Mouse (Mus musculus): ENCODE measurements around the gene Cbr1. TPM values are rescaled to one million over a fixed set of nuclear protein-coding genes. Genes with fewer than 3 reads are reported as not detected.
A peak's percentile ranks its signal among the peaks of the same experiment; 100 is the strongest.
"Not testable (repeated sequence)": the region's sequence is repeated elsewhere in the genome, so short reads cannot be mapped to it uniquely, and the experiment has no call there.

The Cbr1 gene
- total RNA-seq, 2 experiments from 2014 or later: 24.0 to 26.6 TPM

DNA sequence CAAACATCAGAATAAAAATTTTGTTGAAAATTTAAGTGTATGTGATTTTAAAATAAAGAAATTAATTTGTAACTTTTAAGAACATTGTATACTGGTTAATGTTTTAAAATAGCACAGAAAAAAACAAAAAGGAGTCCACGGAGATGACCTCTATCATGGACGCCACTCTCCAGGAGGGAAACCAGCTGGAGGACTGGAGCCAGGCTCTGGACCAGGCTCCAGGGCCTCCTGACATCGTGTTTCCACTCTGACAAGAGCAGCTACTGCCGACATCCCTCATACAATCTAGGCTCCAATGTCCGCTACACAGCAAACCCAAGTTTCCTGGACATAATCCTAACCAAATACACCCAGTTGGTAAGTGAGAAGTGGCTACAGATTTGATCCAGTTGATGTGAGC lies 9.9 kb upstream of the Cbr1 start:
- no peak for DNase-seq
- intact Hi-C loops (cut with DNase I): no loop called here

DNA sequence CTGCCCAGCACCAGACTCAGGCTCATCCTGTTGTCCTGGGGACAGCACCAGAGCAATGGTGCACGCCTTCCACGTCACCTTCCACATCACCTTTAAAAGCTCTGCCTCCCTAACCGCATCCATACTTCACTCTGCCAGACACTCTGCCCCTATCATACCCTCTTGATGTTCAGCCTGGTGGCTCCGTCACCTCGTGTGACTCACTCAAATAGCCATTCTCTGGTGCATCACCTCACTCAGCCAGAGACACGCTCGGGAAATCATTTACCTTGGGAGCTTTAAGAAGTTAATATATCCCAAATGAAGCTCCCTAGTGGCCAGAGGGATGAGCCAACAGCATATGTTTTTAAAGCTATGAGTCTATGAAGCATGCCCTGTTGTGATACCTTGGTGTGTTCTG lies 8.8 kb upstream of the Cbr1 start:
- intact Hi-C loops (cut with DNase I): no loop called here
- no peak for DNase-seq

DNA sequence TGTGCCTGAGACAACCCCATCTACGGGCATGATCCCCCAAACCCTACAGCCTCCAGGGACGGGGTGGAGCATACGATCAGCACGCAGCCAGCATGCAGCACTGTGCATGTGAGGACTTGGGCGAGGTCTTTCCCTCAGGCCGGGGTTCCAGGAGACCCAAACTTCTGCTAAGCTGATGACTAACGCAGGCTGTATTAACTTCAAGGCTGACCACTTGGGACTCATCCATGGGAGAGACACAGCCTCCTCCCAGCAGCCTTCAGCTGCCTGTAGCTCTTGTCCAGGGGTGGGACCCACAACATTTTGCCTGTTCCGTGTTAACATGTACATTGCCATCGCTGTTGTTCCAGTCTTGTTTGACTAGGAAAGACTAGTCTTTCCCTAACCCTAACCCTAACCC lies 8.1 kb upstream of the Cbr1 start:
- DNase-seq: no peak
- intact Hi-C loops (cut with DNase I): no loop called here

DNA sequence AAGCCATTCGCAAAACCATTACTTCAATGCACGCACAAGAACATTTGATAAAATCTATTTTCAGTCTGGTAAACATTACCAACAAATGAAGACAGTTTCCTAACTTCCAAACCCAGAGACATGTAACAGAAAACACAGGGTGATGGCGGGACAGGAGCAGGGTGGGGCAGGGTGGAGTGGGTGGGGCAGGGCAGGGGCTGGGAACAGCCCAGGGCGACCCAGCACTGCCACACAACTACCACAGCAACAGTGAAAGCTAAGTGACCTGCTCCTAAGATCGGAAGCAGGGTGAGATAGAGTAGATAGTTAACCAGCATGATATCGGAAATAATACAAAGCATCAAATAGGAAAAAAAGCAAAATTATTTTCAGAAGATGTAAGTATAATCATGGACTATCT lies 6.2 kb upstream of the Cbr1 start:
- intact Hi-C loops (cut with DNase I): no loop called here
- no peak for DNase-seq

DNA sequence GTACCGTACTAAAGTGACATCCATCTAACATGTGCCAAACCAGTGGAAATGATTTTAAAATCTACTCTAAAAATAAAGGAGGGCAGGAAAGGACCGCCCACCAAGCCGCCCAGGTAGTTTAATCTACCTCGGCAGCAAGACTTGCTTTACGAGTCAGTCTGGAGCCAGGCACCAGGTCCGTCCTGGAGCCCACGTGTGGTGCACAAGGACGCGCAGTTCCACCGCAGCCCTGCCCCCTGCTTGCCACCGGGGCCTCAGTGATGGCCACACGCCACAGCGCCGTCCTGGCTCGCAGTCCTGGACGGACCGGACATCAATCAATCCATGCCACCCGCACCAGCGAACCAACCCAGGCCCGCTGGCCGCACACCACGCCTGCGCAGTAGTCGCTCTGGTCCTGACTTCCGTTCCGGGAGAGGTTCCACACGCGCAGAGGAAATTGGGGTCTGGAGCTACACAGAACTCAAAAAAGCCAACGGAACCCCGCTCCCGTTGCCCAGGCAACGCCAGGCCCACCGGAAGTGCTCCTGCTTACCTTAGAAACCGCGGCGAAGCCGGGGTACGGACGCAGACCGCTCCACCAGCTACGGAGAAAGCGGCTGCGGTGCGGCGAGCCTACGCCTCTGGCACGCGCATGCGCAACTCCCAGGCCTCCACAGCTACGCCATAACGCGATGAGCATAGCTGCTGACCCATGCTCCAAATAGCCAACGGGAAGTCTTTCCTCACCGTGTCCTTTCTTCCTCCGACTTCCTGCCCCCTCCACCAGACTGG lies 2.0 kb upstream of the Cbr1 start, which contains the start of gene Setd4:
TSS of gene Setd4 (minus strand) at position 625 of the 774 bp plus-strand sequence.
- peak; percentile 92 to 93 for DNase-seq
- intact Hi-C loops (cut with DNase I): no loop called here

DNA sequence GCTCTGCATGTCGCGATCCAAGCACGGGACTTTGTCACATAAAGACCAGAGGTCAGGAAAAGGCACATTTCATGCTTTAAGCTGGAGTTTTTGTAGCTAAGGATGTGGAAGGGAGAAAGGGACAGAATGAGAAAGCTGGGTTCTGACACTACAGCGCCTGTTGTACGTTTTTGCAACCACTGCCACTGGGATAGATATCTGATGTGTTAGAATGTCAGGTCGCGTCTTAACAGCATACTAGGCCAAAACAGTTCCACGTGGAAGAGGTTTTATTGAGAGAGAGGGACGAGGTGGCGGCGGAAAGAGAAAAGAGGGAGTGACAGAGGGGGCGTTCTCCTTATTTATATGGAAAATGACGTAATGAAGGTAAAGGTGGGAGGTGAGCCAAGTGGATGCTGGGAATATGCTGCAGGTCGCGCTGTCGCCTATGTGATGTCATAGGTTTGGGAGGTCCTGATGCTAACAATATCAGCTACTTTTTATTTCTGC lies 1.1 kb upstream of the Cbr1 start:
- no peak for DNase-seq
- intact Hi-C loops (cut with DNase I): no loop called here

DNA sequence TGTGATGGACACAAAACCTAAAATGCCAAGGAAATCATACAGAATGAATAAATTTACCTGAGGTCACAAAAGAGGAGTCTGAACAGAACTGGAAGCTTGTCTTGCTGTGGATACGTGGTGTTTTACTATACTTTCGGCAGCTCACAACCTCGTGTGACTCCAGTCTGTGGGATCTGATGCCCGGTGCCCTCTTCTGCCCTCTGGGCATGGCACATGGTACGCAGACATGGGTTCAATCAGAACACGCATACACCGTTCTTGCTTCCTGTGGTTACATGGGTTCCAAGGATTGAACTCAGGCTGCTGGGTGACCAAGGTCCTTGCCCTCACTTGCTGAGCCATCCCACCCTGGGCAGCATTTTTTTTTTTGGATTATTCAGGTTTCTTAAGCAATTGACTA lies 493 bp downstream of the Cbr1 start:
- DNase-seq: no peak
- intact Hi-C loops (cut with DNase I): no loop called here

DNA sequence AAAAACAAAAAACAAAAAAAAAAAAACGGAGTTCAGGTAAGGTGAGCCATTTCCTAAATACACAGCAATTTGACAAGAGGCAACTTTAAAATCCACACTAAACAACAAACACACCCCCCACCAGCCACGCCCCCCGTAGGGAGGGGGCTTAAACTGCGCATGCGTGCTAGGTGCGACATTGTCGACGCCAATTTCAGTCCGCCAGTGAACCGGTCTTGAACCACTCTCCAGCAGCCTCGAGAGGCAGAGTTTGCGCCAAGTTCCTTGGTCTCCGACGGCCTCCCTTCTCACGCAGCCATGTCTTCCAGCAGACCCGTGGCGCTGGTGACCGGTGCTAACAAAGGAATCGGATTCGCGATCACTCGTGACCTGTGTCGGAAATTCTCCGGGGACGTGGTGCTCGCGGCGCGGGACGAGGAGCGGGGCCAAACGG lies 2.0 kb downstream of the Cbr1 start:
- DNase-seq: peak; percentile 84 to 87
- intact Hi-C loops (cut with DNase I): no loop called here

DNA sequence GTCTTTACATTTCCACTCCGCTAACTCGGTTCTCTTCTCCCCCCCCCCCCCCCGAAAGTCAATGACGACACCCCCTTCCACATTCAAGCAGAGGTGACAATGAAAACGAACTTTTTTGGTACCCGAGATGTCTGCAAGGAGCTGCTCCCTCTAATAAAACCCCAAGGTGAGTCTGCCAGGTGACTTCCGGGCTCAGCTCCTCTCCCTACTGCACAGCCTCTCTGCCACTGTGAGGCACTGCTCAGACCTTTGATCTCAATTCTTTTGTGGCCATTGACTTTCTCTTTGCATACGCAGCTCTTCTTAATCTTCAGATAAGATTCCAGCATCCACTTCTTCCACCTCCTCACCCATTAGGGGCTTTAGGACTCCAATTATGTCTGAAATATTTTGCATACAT lies 3.1 kb downstream of the Cbr1 start:
- intact Hi-C loops (cut with DNase I): no loop called here

DNA sequence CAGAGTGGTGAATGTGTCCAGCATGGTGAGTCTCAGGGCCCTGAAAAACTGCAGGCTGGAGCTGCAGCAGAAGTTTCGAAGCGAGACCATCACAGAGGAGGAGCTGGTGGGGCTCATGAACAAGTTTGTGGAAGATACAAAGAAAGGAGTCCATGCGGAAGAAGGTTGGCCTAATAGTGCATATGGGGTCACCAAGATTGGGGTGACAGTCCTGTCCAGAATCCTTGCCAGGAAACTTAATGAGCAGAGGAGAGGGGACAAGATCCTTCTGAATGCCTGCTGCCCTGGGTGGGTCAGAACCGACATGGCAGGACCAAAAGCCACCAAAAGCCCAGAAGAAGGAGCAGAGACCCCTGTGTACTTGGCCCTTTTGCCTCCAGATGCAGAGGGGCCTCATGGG lies 4.1 kb downstream of the Cbr1 start:
- intact Hi-C loops (cut with DNase I): loop anchor here (10.0 kb wide), 1 partner anchor 155 kb away; no protein-coding TSS in a partner anchor

More for the DNA sequence above, 3.1 kb downstream of the Cbr1 start:
- no peak for DNase-seq

DNA sequence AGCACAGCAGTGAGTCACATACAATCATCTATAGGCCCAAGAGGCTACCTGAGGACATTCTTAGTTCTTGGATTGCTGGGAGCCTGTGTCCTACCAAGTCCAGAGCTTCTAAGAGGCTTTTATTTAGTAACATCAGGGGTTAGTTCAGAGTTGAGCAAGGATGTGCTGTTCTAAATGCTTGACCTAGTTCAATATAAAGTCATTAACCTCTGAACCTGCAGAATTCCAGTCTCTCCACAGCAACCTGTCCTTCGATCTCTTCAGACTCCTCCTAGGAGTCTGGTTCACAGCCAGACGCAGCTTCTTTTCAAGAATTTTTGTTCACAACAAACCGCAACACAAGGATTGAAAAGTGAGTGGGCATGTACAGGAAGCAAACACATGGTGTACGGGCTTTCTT lies 5.3 kb downstream of the Cbr1 start:
- intact Hi-C loops (cut with DNase I): loop anchor here (10.0 kb wide), 1 partner anchor 154 kb away; no protein-coding TSS in a partner anchor
- no peak for DNase-seq

More for the DNA sequence above, 4.1 kb downstream of the Cbr1 start:
- no peak for DNase-seq

DNA sequence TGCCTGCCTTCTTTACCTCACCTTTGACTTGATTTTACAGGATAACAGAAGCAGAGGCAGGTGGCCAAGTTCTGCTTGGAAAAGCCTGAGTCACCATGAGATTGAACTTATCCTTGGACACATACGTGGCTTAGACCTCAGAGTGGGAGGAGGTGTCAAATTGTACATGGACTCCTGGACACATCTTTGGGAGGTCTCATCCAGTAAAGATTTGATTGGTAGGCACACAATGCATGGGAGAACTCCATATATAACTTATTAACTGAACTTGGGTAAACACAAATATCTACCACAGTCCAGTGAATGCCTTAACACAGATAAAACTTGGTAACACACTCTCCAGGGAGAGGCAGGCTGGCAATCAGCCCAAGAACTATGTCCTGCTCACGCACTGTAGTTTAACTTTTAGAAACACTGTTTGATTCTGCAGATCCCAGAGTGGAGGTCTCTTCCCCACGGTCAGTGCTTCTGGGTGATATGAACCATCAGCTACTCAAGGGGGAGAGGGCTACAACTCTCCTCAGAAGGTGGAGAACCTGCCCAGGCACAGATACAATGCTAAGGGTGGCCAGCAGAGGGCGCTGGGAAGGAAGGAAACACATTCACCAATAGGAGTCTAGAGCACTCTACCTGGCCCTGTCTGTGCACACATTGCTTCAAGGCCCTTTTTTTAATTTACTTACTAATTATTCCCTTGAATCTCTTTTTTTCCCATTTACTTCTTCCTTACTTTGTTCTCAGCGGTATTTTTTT lies 9.6 kb downstream of the Cbr1 start:
- intact Hi-C loops (cut with DNase I): loop anchor here (10.0 kb wide), 1 partner anchor 150 kb away; no protein-coding TSS in a partner anchor
- peak; percentile 62 to 74 for DNase-seq

DNA sequence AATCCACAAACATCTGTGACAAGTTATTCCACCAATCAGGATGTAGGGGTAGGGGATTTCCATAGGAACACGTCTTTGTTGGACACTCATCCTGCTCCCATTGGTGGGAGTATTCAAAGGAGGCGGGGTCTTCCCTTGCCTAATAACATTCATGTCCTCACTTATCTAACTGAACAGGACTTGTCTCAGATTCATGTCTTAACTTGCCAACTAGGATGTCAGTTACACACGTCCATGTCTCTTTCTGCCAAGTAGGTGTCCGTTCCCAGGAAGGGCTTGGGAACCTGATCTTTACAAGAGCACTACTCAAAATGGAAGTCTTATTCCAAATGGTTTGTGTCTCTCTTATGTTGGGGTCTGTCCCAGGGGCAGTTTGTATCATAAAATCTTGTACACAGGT lies 18.1 kb downstream of the Cbr1 start:
- intact Hi-C loops (cut with DNase I); DNase-seq: not testable (repeated sequence)

DNA sequence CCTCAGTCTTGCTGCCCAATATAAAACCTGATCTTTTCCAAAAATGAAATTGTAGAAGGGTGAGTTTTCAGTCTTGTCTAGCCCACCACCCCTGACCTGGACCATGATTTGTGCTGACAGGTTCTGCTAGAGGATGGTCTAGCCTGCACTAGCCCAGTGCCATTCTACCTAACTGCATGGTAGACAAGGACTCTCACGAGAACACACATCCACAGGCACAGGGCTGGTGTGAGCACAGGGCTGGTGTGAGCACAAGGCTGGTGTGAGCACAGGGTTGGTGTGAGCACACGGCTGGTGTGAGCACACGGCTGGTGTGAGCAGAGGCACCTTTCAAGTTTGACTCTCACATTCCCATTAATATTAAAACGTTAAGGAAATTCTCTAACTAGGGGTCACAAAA lies 19.0 kb downstream of the Cbr1 start:
- DNase-seq: no peak
- intact Hi-C loops (cut with DNase I): no loop called here

DNA sequence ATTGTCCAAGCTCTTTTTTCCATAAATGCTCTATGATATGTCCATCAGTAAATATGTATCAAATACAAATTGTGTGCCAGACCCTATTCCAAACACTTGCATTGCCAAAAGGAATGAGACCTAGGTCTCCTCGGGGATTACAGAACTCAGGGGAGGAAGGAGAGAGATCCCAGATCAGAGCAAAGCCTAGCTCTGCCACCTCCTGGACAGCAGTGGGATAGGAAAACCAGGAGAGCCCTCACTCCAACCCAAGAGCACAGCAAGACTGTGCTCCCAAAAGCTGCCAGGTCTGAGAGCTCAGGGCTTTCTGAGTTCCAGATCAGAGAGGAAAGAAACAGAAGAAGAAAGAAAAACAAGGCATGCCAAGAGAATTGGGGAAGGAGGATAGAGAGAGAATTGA lies 21.1 kb downstream of the Cbr1 start:
- intact Hi-C loops (cut with DNase I): no loop called here
- peak in 1 of 2 experiments; percentile 30 for DNase-seq

DNA sequence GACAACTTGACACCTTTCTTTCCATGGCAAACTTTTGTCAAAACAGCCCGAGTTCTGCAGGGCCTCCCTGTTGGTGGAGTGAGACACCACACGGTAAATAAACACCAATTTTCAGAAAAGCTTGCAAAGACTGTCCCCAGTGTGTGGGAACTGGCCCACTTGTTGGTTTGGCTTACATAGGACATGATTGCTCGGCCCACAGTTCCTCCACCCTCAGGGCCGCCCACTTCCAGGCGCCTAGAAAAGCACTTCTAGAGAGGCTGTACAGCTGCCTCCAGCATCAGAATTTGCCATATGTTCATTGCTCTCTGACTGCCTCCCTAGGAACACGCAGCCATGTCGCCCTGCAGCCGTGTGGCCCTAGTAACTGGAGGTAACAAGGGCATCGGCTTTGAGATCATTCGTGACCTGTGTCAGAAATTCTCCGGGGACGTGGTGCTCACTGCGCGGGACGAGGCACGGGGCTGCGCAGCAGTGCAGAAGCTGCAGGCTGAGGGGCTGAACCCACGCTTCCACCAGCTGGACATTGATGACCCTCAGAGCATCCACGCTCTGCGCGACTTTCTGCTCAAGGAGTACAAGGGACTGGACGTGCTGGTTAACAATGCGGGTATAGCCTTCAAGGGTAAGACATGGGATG lies 22.2 kb downstream of the Cbr1 start, which contains the start of gene Gm5678:
TSS of gene Gm5678 (plus strand) at position 337 of the 640 bp plus-strand sequence.
- intact Hi-C loops (cut with DNase I): no loop called here
- DNase-seq: no peak

DNA sequence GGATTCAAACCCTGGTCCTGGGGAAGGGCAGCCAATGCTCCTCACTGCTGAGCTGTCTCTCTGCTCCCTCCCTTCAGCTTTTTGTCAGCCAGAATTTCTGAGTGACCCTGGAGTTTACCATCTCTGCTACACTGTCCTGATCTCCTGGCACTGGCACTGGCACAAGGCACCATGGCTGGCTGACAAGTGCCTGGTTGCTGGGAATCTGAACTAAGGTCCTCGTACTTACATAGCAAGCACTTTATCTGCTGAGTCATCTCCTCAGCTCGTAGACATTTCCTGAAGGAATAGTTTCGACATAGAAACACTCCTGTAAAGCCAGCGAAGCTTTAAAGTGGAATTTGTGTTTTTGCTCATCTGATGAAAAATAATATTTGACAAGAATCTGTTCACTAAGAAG lies 38.4 kb downstream of the Cbr1 start:
- intact Hi-C loops (cut with DNase I): no loop called here
- no peak for DNase-seq

DNA sequence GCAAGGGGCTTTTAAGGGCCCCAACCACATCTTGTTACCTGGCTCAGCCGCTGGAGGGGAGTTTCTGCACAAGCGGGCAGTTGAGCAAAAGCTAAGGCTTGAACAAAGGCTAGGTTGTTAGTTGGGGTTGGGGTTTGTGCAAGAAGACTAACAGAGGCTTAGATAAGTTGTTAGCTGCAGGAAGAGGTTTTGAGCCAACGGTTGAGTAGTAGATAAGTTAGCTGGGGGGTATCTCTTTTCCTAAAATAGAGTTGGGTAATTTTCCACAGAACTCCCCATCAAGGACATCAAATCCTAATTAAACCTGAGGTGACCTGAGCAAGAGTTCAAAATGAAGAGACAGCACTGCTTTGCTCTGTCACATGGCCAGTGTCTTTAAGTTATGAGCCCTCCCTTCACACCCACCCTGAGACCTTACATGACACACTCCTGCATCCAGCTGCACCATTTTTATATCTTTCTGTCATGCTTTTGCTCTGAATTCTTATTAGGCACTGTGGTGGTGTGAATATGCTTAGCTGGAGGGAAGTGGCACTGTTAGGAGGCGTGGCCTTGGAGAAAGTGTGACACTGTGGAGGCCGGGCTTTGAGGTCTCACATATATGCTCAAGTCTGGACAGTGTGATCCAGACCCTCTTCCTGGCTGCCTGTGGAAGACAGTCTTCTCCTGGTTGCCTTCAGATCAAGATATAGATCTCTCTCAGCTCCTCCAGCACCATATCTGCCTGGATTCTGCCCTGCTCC lies 43.0 kb downstream of the Cbr1 start:
- DNase-seq: no peak
- intact Hi-C loops (cut with DNase I): no loop called here
